In the genomic region with DNA sequence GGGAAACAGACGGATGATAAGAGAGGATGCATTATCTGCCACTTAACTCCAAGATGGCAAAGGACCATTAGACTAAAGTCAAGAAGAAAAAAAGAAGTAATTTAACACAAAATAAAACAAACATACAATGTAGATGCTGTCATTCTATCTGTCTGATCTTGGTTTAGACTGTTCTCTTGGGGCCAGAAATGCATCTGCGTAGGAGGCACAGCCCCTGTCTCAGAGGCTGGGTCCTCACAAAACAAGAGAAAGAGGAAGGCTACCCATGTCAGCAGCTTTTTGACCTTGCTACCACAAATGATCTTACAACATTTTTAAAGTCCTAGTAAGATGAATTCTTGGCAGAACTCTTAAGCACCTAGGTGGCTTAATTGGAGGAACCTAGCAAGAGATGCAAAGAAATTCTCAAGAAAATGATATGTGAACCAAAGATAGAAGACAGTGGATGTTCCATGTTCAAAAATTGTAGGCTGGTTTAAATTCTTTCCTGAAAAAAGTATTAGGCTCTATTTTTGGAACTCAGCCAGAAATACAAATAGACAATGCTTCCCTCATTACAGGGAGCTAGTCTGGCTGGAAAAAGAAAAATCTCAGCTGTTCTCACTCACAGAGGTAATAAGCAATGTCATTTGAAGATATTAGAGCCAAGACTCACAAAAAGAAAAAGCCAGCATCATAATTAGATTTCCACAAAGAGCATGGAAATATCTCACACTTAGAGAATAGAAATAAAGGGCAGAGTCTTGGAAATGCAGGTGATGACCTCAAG, we compare ENCODE assay signal across 22 mouse cellular contexts.
A peak's percentile ranks its signal among the peaks of the same experiment; 100 is the strongest.
DNase-seq lines count a peak whose midpoint lies in the region; ATAC-seq and TF ChIP-seq lines count a peak whose summit lies in the region.
"Had no signal": no experiment of that assay in that cellular context is flagged by ENCODE, and none has a peak within 500 bp of the region (broad histone marks: within the 10 kb centered on the region; RNA-seq: fewer than 3 reads in every experiment).

No protein-coding gene starts in this region.

- no peak overlapping the region for H3K4me2 ChIP-seq in embryonic facial prominence, embryonic 14.5 days (ENCODE audit: low read depth, low read length)
- no peak overlapping the region for H3K4me2 ChIP-seq in kidney, embryonic 15.5 days
- no peak overlapping the region for H3K4me2 ChIP-seq in kidney, embryonic 14.5 days (replicated peaks; ENCODE audit: low read depth, low read length)
- H3K4me2 ChIP-seq in lung, postnatal 0 days (replicated peaks; ENCODE audit: low read depth, low read length) = no peak overlapping the region
- H3K4me2 ChIP-seq: heart, embryonic 12.5 days; stomach, embryonic 15.5 days had no signal

- WGBS in embryonic facial prominence, embryonic 14.5 days = 72% methylated on average over 2 of the region's 2 CpGs
- 79% methylated on average over 2 of the region's 2 CpGs for WGBS in embryonic facial prominence, embryonic 10.5 days
- WGBS in kidney, embryonic 15.5 days = 47% methylated on average over 2 of the region's 2 CpGs
- WGBS in kidney, embryonic 14.5 days = 52% methylated on average over 2 of the region's 2 CpGs
- WGBS in lung, postnatal 0 days = 64% methylated on average over 2 of the region's 2 CpGs

- H3K9me3 ChIP-seq in embryonic facial prominence, embryonic 14.5 days (ENCODE audit: control insufficient read depth, low read length) = no peaks in the 10 kb centered on the region
- H3K9me3 ChIP-seq in embryonic facial prominence, embryonic 10.5 days = no peaks in the 10 kb centered on the region
- H3K9me3 ChIP-seq in kidney, embryonic 15.5 days (replicated peaks) = no peaks in the 10 kb centered on the region
- H3K9me3 ChIP-seq in kidney, embryonic 14.5 days (ENCODE audit: control insufficient read depth, low read length) = no peaks in the 10 kb centered on the region
- H3K9me3 ChIP-seq in lung, postnatal 0 days (ENCODE audit: low read length) = no peaks in the 10 kb centered on the region
- H3K9me3 ChIP-seq: heart, embryonic 12.5 days; hindbrain, embryonic 10.5 days; midbrain, embryonic 10.5 days; stomach, embryonic 15.5 days had no signal

- ATAC-seq in embryonic facial prominence, embryonic 14.5 days (ENCODE audit: low read depth) = no peak
- peak; percentile 67; the same call in 1 of the 2 replicates for ATAC-seq in kidney, embryonic 15.5 days (replicated peaks; ENCODE audit: low FRiP score)
- ATAC-seq in kidney, embryonic 14.5 days (ENCODE audit: low FRiP score, low TSS enrichment) = no peak
- ATAC-seq in lung, postnatal 0 days = no peak

- no peak for TF ChIP-seq EP300 in lung, postnatal 0 days (IDR thresholded peaks at IDR 0.05)

- no peak for TF ChIP-seq CTCF in lung, postnatal 0 days (IDR thresholded peaks at IDR 0.05)
- TF ChIP-seq CTCF in brain, embryonic 14.5 days (IDR thresholded peaks at IDR 0.05; ENCODE audit: borderline replicate concordance, extremely low read depth, insufficient read depth, insufficient read length) = no peak

- no peaks in the 10 kb centered on the region for H3K36me3 ChIP-seq in embryonic facial prominence, embryonic 14.5 days (ENCODE audit: control insufficient read depth, insufficient read depth, low read length)
- no peaks in the 10 kb centered on the region for H3K36me3 ChIP-seq in embryonic facial prominence, embryonic 10.5 days (replicated peaks)
- H3K36me3 ChIP-seq in kidney, embryonic 15.5 days = no peaks in the 10 kb centered on the region
- no peaks in the 10 kb centered on the region for H3K36me3 ChIP-seq in kidney, embryonic 14.5 days (ENCODE audit: control insufficient read depth, insufficient read depth, low read length)
- no peaks in the 10 kb centered on the region for H3K36me3 ChIP-seq in lung, postnatal 0 days (ENCODE audit: insufficient read depth, low read length)
- H3K36me3 ChIP-seq: heart, embryonic 12.5 days; hindbrain, embryonic 10.5 days; midbrain, embryonic 10.5 days; stomach, embryonic 15.5 days had no signal

- H3K9ac ChIP-seq in embryonic facial prominence, embryonic 14.5 days (ENCODE audit: low read depth, low read length) = no peak overlapping the region
- H3K9ac ChIP-seq in kidney, embryonic 15.5 days = no peak overlapping the region
- no peak overlapping the region for H3K9ac ChIP-seq in kidney, embryonic 14.5 days (ENCODE audit: low read depth, low read length)
- no peak overlapping the region for H3K9ac ChIP-seq in lung, postnatal 0 days (replicated peaks; ENCODE audit: low read depth)
- H3K9ac ChIP-seq: heart, embryonic 12.5 days; stomach, embryonic 15.5 days had no signal

- no peaks in the 10 kb centered on the region for H3K4me1 ChIP-seq in embryonic facial prominence, embryonic 14.5 days (ENCODE audit: control insufficient read depth, insufficient read depth, low read length)
- no peaks in the 10 kb centered on the region for H3K4me1 ChIP-seq in embryonic facial prominence, embryonic 10.5 days
- H3K4me1 ChIP-seq in kidney, embryonic 15.5 days = 0 out of 2 replicates have a peak, but pooled peaks cover 3% of the 10 kb centered on the region
- no peaks in the 10 kb centered on the region for H3K4me1 ChIP-seq in kidney, embryonic 14.5 days (ENCODE audit: control insufficient read depth, insufficient read depth, low read length)
- H3K4me1 ChIP-seq in lung, postnatal 0 days (ENCODE audit: insufficient read depth, low read depth, low read length) = no peaks in the 10 kb centered on the region
- H3K4me1 ChIP-seq: heart, embryonic 12.5 days; hindbrain, embryonic 10.5 days; midbrain, embryonic 10.5 days; stomach, embryonic 15.5 days had no signal

- no peak overlapping the region for H3K4me3 ChIP-seq in embryonic facial prominence, embryonic 14.5 days (ENCODE audit: low read depth, low read length)
- no peak overlapping the region for H3K4me3 ChIP-seq in embryonic facial prominence, embryonic 10.5 days
- no peak overlapping the region for H3K4me3 ChIP-seq in kidney, embryonic 15.5 days (replicated peaks)
- H3K4me3 ChIP-seq in kidney, embryonic 14.5 days (ENCODE audit: low read length) = no peak overlapping the region
- no peak overlapping the region for H3K4me3 ChIP-seq in lung, postnatal 0 days (ENCODE audit: low read depth, low read length)
- H3K4me3 ChIP-seq: heart, embryonic 12.5 days; hindbrain, embryonic 10.5 days; midbrain, embryonic 10.5 days; stomach, embryonic 15.5 days had no signal

- H3K27ac ChIP-seq in embryonic facial prominence, embryonic 14.5 days (replicated peaks; ENCODE audit: low read depth, low read length) = no peak overlapping the region
- no peak overlapping the region for H3K27ac ChIP-seq in embryonic facial prominence, embryonic 10.5 days (replicated peaks)
- H3K27ac ChIP-seq in kidney, embryonic 15.5 days = no peak overlapping the region
- no peak overlapping the region for H3K27ac ChIP-seq in kidney, embryonic 14.5 days (ENCODE audit: low read depth, low read length)
- H3K27ac ChIP-seq in lung, postnatal 0 days (ENCODE audit: low read length) = no peak overlapping the region
- H3K27ac ChIP-seq: hindbrain, embryonic 10.5 days; midbrain, embryonic 10.5 days; stomach, embryonic 15.5 days had no signal

- no peaks in the 10 kb centered on the region for H3K27me3 ChIP-seq in embryonic facial prominence, embryonic 14.5 days (replicated peaks; ENCODE audit: control insufficient read depth, insufficient read depth, low read length)
- H3K27me3 ChIP-seq in embryonic facial prominence, embryonic 10.5 days (replicated peaks; ENCODE audit: low read depth, poor library complexity, severe bottlenecking) = no peaks in the 10 kb centered on the region
- no peaks in the 10 kb centered on the region for H3K27me3 ChIP-seq in kidney, embryonic 15.5 days
- no peaks in the 10 kb centered on the region for H3K27me3 ChIP-seq in kidney, embryonic 14.5 days (ENCODE audit: control insufficient read depth, insufficient read depth, low read length)
- no peaks in the 10 kb centered on the region for H3K27me3 ChIP-seq in lung, postnatal 0 days (replicated peaks; ENCODE audit: insufficient read depth, low read length)
- H3K27me3 ChIP-seq: heart, embryonic 12.5 days; stomach, embryonic 15.5 days had no signal

- TF ChIP-seq POLR2A in brain, embryonic 14.5 days (IDR thresholded peaks at IDR 0.05; ENCODE audit: borderline replicate concordance, extremely low read depth, insufficient read depth, insufficient read length, poor library complexity, severe bottlenecking) = no peak

- peak; percentile 46 for DNase-seq in embryonic facial prominence, embryonic 14.5 days (ENCODE audit: low spot score)
- DNase-seq in embryonic facial prominence, embryonic 10.5 days (ENCODE audit: low spot score) = no peak
- peak; percentile 42 for DNase-seq in lung, postnatal 0 days (ENCODE audit: low spot score)
- DNase-seq in lung, postnatal 14 days = no peak
- peak; percentile 48 for DNase-seq in brain, embryonic 14.5 days (ENCODE audit: low read depth)
- DNase-seq: adrenal gland, postnatal 25 days; cerebellum, adult 11 months; cerebellum, adult 9-11 months; gastrocnemius, postnatal 25 days; heart, adult 18-20 months; heart, postnatal 10 days; kidney, adult 11 months; kidney, postnatal 14 days; left cerebral cortex, postnatal 4 days; thymus, adult 18-20 months; thymus, postnatal 36 days had no signal

Comparison
In these comparisons a context has a peak if more than half of its experiments do, and no peak if none do; other contexts are left out.
1. DNase-seq: peak in embryonic facial prominence, embryonic 14.5 days (single experiment), lung, postnatal 0 days (single experiment) and brain, embryonic 14.5 days (single experiment); none in embryonic facial prominence, embryonic 10.5 days (single experiment) and lung, postnatal 14 days (single experiment).